ENCODE assay signal across 11 mouse cellular contexts in the genomic region with DNA sequence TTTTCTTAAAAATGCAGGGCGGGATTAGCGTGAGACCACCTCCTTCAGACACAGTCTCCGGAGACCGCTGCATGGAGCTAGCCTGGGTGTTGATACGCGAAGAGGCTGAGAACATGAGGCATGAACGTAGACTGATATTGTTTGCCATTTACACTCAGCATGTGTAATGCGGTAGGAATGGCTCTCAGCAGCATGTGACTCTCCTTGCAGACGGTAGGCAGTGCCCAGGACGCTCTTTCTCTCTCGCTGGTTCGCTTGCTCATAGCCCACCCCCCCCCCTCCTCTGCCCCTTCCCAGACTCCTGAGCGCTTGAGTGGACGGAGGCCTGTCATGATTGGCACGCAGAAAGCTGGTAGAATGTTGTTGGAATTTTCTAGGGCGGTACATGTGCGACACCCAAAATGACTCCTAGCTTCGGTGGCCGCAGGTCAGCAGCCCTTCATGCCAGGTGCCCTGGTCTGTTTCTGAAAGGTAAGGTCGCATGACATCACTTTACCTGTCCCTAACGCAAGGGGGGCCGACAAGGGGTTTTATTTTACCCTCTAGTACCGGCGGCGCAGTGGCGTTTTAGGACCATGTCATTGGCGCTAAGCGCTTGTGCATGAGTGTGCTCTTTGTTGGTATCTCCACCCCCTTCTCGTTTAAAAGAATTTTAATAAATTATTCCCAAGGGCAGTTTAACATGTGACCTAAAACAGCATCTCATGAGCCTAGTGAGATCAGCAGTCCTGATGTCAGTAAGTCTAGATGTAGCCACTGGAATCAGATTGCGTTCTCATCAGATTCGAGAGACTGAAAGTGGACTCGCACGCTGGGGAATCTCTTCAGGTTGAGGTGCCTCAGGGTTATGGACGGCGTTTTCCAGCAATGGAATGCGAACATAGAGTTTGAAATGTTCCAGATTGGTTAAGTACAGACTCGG.
A peak's percentile ranks its signal among the peaks of the same experiment; 100 is the strongest.
DNase-seq lines count a peak whose midpoint lies in the region; ATAC-seq and TF ChIP-seq lines count a peak whose summit lies in the region.
"Had no signal": no experiment of that assay in that cellular context is flagged by ENCODE, and none has a peak within 500 bp of the region (broad histone marks: within the 10 kb centered on the region; RNA-seq: fewer than 3 reads in every experiment).

No protein-coding gene starts in this region.

- H3K27ac ChIP-seq in kidney, embryonic 15.5 days, result no peak overlapping the region
- H3K27ac ChIP-seq in heart, embryonic 16.5 days (ENCODE audit: low read length), result peak overlapping the region; percentile 87
- H3K27ac ChIP-seq: hindbrain, embryonic 13.5 days; liver, embryonic 14.5 days had no signal

- no peak; the same call in 1 of the 2 replicates for ATAC-seq in kidney, embryonic 15.5 days (replicated peaks; ENCODE audit: low FRiP score)
- peak; percentile 89 for ATAC-seq in heart, embryonic 16.5 days (replicated peaks; ENCODE audit: extremely low read depth, insufficient read depth, low FRiP score)

- peaks cover 65% of the 10 kb centered on the region for H3K4me1 ChIP-seq in kidney, embryonic 15.5 days
- H3K4me1 ChIP-seq in heart, embryonic 16.5 days (ENCODE audit: control insufficient read depth, insufficient read depth, low read length), result peaks cover 63% of the 10 kb centered on the region
- H3K4me1 ChIP-seq: hindbrain, embryonic 13.5 days had no signal

- DNase-seq in kidney, adult 18-20 months, result peak; percentile 38
- DNase-seq in brain, embryonic 14.5 days (ENCODE audit: low read depth), result peak; percentile 20
- no peak for DNase-seq in natural killer cell, adult 2 months (ENCODE audit: low spot score in 2 of 2)
- DNase-seq in urinary bladder, postnatal 36 days (ENCODE audit: low spot score in 2 of 2), result no peak
- DNase-seq: cerebellum, postnatal 25 days; spleen, adult 18-20 months had no signal

- no peak for TF ChIP-seq POLR2A in brain, embryonic 14.5 days (IDR thresholded peaks at IDR 0.05; ENCODE audit: borderline replicate concordance, extremely low read depth, insufficient read depth, insufficient read length, poor library complexity, severe bottlenecking)
- peak; percentile 62 for TF ChIP-seq POLR2A in myocyte (IDR thresholded peaks at IDR 0.05; ENCODE audit: insufficient read length, low read depth)

- H3K9me3 ChIP-seq in kidney, embryonic 15.5 days (replicated peaks), result no peaks in the 10 kb centered on the region
- H3K9me3 ChIP-seq in heart, embryonic 16.5 days (replicated peaks; ENCODE audit: control insufficient read depth, low read length), result no peaks in the 10 kb centered on the region
- H3K9me3 ChIP-seq: hindbrain, embryonic 13.5 days had no signal

- no peak overlapping the region for H3K4me3 ChIP-seq in kidney, embryonic 15.5 days (replicated peaks)
- H3K4me3 ChIP-seq in heart, embryonic 16.5 days (ENCODE audit: low read length), result peak overlapping the region; percentile 54
- H3K4me3 ChIP-seq in myocyte, result peak overlapping the region; percentile 53
- H3K4me3 ChIP-seq: hindbrain, embryonic 13.5 days had no signal

- H3K36me3 ChIP-seq in kidney, embryonic 15.5 days, result no peaks in the 10 kb centered on the region
- H3K36me3 ChIP-seq in heart, embryonic 16.5 days (ENCODE audit: control insufficient read depth, insufficient read depth), result no peaks in the 10 kb centered on the region
- no peaks in the 10 kb centered on the region for H3K36me3 ChIP-seq in myocyte (ENCODE audit: control insufficient read depth, insufficient read depth)
- H3K36me3 ChIP-seq: hindbrain, embryonic 13.5 days had no signal

- H3K9ac ChIP-seq in kidney, embryonic 15.5 days, result no peak overlapping the region
- peak overlapping the region; percentile 76 for H3K9ac ChIP-seq in heart, embryonic 16.5 days (ENCODE audit: low read length)
- H3K9ac ChIP-seq: hindbrain, embryonic 13.5 days; liver, embryonic 14.5 days had no signal

- TF ChIP-seq CTCF in brain, embryonic 14.5 days (IDR thresholded peaks at IDR 0.05; ENCODE audit: borderline replicate concordance, extremely low read depth, insufficient read depth, insufficient read length), result no peak

- WGBS in kidney, embryonic 15.5 days, result 79% methylated on average over 37 of the region's 37 CpGs
- 53% methylated on average over 37 of the region's 37 CpGs for WGBS in heart, embryonic 16.5 days

- H3ac ChIP-seq in myocyte (ENCODE audit: control insufficient read depth, insufficient read length), result peak overlapping the region; percentile 34

- peaks cover 64% of the 10 kb centered on the region for H3K79me2 ChIP-seq in myocyte (ENCODE audit: control insufficient read depth, insufficient read depth)

- H3K4me2 ChIP-seq in kidney, embryonic 15.5 days, result no peak overlapping the region
- peak overlapping the region; percentile 57 for H3K4me2 ChIP-seq in heart, embryonic 16.5 days (ENCODE audit: low read depth, low read length)
- H3K4me2 ChIP-seq in myocyte (ENCODE audit: low read depth), result peak overlapping the region; percentile 98
- H3K4me2 ChIP-seq: hindbrain, embryonic 13.5 days had no signal

- no peaks in the 10 kb centered on the region for H3K27me3 ChIP-seq in kidney, embryonic 15.5 days
- no peaks in the 10 kb centered on the region for H3K27me3 ChIP-seq in heart, embryonic 16.5 days (ENCODE audit: control insufficient read depth, insufficient read depth, low read length)
- H3K27me3 ChIP-seq in myocyte (ENCODE audit: control insufficient read depth, insufficient read depth, insufficient read length), result no peaks in the 10 kb centered on the region
- H3K27me3 ChIP-seq: hindbrain, embryonic 13.5 days had no signal

TF ChIP-seq in myocyte, 11 proteins besides CTCF, POLR2A, EP300 and RAD21:
- TF ChIP-seq TCF3 (IDR thresholded peaks at IDR 0.05; ENCODE audit: insufficient read length, low read depth) (no peak), MAX (IDR thresholded peaks at IDR 0.05; ENCODE audit: low read depth) (peak; percentile 68), POLR2AphosphoS2 (IDR thresholded peaks at IDR 0.05; ENCODE audit: insufficient read length, low read depth) (peak; percentile 49), MYOD1 (IDR thresholded peaks at IDR 0.05; ENCODE audit: control insufficient read depth in 1 of 3, insufficient read length in 2 of 3, low read depth in 2 of 3) (no peak), USF1 (IDR thresholded peaks at IDR 0.05; ENCODE audit: low read depth) (peak; percentile 91), SRF (IDR thresholded peaks at IDR 0.05; ENCODE audit: control insufficient read depth, insufficient read length, low read depth) (no peak), TCF12 (IDR thresholded peaks at IDR 0.05; ENCODE audit: insufficient read depth, poor library complexity, severe bottlenecking) (no peak)

Comparison
In these comparisons a context has a peak if more than half of its experiments do, and no peak if none do; other contexts are left out.
1. DNase-seq: peak in kidney, adult 18-20 months (single experiment) and brain, embryonic 14.5 days (single experiment); none in natural killer cell, adult 2 months (0 of 2) and urinary bladder, postnatal 36 days (0 of 2).